Mouse (Mus musculus): ENCODE results near the gene Map4k3. TPM values are rescaled to one million over a fixed set of nuclear protein-coding genes. Genes with fewer than 3 reads are reported as not detected.

The Map4k3 gene
- polyA plus RNA-seq (2014; fragmentation: Illumina TruSeq; extraction: RNeasy Lipid Tissue Mini Kit (QIAGEN cat#74804); ENCODE audit: low read depth, low replicate concordance), result 83.2 TPM

GRCm38 (mm10) chr17:80728062-80728858, at the start of gene Map4k3:
Map4k3 (minus strand) TSS chr17:80728485.

GRCm38 (mm10) chr17:80577639-80578038, 150.6 kb downstream of the Map4k3 start, which contains the start of gene Cdkl4:
Cdkl4 (minus strand) TSS chr17:80577813.

Other genes starting within 250 kb of the Map4k3 start
- gene Sos1, start 248.0 kb downstream of the Map4k3 start, polyA plus RNA-seq (2014; fragmentation: Illumina TruSeq; extraction: RNeasy Lipid Tissue Mini Kit (QIAGEN cat#74804); ENCODE audit: low read depth, low replicate concordance), result 63.0 TPM
- gene Cdkl4, start 150.7 kb downstream of the Map4k3 start, polyA plus RNA-seq (2014; fragmentation: Illumina TruSeq; extraction: RNeasy Lipid Tissue Mini Kit (QIAGEN cat#74804); ENCODE audit: low read depth, low replicate concordance), result not detected
- 2.9 TPM for gene Tmem178, start 216.1 kb upstream of the Map4k3 start, polyA plus RNA-seq (2014; fragmentation: Illumina TruSeq; extraction: RNeasy Lipid Tissue Mini Kit (QIAGEN cat#74804); ENCODE audit: low read depth, low replicate concordance)

Measured in adrenal gland, adult 10 weeks (tissue).